Mouse (Mus musculus) lung, adult 2 months (tissue): Measurements from ENCODE around the gene Tulp3. TPM values are rescaled to one million over a fixed set of nuclear protein-coding genes. Genes with fewer than 3 reads are reported as not detected.
"Not testable (repeated sequence)": the region's sequence is repeated elsewhere in the genome, so short reads cannot be mapped to it uniquely, and the experiment has no call there.

ENCODE experiments used
- DNase-seq: peaks from one replicate; pipeline ENCODE4 v3.0.0; 2022
- H3K4me1 ChIP-seq: fragments of 200-500 bp; 2 replicates; pipeline ENCODE4 v1.6.1; 2011; ENCODE audit warnings: low read length; ENCODE audit not compliant: control insufficient read depth, insufficient read depth
- H3K4me3 ChIP-seq: fragments of 200-500 bp; replicated peaks from 2 replicates; pipeline ENCODE3; 2011; ENCODE audit warnings: low read depth, mild to moderate bottlenecking, control low read depth, low read length; ENCODE audit errors: extremely low read depth
- CTCF ChIP-seq: fragments of 200-500 bp; IDR thresholded peaks from 2 replicates; pipeline ENCODE4 v1.5.1; 2011; ENCODE audit warnings: mild to moderate bottlenecking, low read length, control low read depth; ENCODE audit not compliant: insufficient read depth
- POLR2A ChIP-seq: fragments of 200-500 bp; IDR thresholded peaks from 2 replicates; pipeline ENCODE4 v1.6.1; 2011; ENCODE audit warnings: low read depth, mild to moderate bottlenecking, control low read depth, low read length, borderline replicate concordance; ENCODE audit errors: extremely low read depth
- WGBS: fragments of 180-500 bp; shearing (Covaris S2); methylation state at CpG from one replicate; pipeline ENCODE4 v1.1.7; 2018; 5-methylcytosine and 5-hydroxymethylcytosine counted together
- polyA plus RNA-seq: library from polyadenylated mRNA; depleted of rRNA; stranded (reverse); fragments of >200 nt; gene quantifications from 2 replicates; pipeline ENCODE4 v1.2.3, GENCODE M21; 2012; rRNA removed

The Tulp3 gene
- polyA plus RNA-seq: 15.7 and 21.5 TPM in 2 replicates

- peak; percentile 94 for DNase-seq
- peak; percentile 55; the same call in 1 of the 2 replicates for TF ChIP-seq POLR2A
- no peak for TF ChIP-seq CTCF
- H3K4me1 ChIP-seq: no peaks in the 10 kb centered on the region; the same call in 1 of the 2 replicates
- WGBS: under 1% methylated on average over 42 of the region's 42 CpGs
- H3K4me3 ChIP-seq: peak within 1 kb of the TSS; percentile 90
These were observed at the start of gene Tulp3 for GRCm38 (mm10) chr6:128355726-128356416. Gene Tulp3 (minus strand): TSS chr6:128355851.

- DNase-seq: no peak
- H3K4me1 ChIP-seq: no peaks in the 10 kb centered on the region
- no peak overlapping the region for H3K4me3 ChIP-seq
- TF ChIP-seq POLR2A: no peak
- WGBS: 57% methylated on average over 5 of the region's 5 CpGs
These were observed 49.1 kb upstream of the Tulp3 start for GRCm38 (mm10) chr6:128404708-128405107.

DNA sequence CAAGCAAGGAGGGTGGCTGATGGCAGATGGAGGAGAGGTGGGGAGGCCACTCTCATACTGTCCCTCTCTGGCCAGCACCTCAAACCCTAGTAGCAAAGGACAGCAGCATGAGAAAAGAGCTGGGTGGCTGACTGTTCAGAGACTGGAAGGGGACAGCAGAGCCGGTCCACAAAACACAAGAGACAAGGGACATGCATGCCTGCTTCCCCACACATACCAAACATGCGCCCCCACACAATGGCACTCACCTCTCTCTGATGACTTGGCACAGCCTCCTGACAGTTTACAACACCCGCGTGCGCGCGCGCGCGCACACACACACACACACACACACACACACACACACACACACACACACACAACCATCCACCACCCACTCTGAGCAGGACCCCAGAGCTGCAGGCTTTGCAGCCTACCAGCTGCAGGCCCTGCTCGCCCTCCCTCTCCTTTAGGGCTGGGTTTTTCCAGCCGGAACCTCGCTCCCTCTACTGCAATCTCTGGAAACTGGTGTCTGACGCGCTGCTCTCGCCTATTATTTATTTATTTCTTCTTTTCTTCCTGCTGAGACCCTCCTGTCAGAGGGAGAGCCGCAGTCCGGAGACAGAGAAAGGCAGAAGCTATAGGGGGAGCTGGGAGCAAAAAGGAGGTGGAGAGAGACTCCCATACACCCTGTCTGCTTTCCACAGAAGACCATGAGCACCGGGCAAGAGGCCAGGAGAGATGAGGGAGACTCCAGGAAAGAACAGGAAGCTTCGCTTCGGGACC lies 44.0 kb upstream of the Tulp3 start:
- Histone ChIP-seq H3K4me1 (no peaks in the 10 kb centered on the region), H3K4me3 (no peak overlapping the region)
- TF ChIP-seq CTCF: no peak
- no peak for TF ChIP-seq POLR2A
- DNase-seq: no peak
- 29% methylated on average over 21 of the region's 21 CpGs for WGBS

DNA sequence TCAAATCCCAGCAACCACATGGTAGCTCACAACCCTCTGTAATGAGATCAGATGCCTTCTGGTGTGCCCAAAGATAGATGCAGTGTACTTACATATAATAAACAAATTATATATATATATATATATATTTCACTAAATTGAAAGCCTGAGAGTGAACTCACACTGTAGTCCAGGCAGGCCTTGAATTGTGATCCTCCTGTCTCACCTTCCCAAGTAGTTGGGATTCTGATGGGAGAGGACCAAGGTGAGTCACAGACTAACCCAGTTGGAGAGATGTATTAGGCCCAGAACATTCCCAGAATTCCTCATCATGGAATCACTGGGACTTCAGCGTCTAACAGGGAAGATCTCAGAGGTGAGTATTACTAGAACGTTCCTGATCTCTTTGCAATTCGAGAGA lies 43.3 kb upstream of the Tulp3 start, which contains the start of gene Nrip2:
Gene Nrip2, plus strand, starts transcription at position 301 of the 400 bp plus-strand sequence.
- no peak within 1 kb of the TSS for H3K4me3 ChIP-seq
- no peak for DNase-seq
- no peaks in the 10 kb centered on the region for H3K4me1 ChIP-seq
- 68% methylated on average over 3 of the region's 3 CpGs for WGBS
- TF ChIP-seq CTCF (no peak), POLR2A (no peak)

DNA sequence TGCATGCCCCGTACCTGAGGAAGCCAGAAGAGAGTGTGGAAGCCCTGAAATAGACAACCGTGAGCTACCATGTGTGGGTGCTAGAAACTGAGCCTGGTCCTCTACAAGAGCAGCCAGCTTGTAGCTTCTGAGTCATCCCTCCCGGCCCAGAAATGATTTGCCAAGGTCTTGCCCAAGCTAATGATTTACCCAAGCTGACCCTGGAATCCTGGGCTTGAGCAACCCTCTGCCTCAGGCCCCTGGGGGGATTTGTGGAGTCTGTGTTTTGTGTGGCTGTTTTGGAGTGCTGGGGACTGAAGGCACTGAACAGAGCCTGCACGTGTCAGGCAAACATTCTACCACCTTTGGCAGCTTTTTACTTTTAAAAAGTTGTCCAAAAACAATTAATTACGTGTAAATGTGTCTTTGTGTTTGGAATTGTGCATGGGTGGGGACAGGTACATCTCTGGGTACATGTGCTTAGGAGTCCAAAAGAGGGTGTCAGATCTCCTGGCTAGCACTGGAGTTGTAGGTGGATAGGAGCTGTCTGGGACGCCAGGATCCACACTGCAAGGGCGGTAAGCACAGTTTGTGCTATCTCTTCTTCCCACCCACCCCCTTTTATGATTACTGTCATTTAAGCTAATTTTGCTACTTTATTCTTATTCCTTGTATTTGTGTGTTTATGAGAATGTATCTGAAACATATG lies 42.1 kb upstream of the Tulp3 start:
- H3K4me1 ChIP-seq: no peaks in the 10 kb centered on the region
- WGBS: 77% methylated on average over 7 of the region's 7 CpGs
- TF ChIP-seq POLR2A: no peak
- TF ChIP-seq CTCF: no peak
- H3K4me3 ChIP-seq: no peak overlapping the region
- no peak for DNase-seq

- DNase-seq: no peak
- H3K4me1 ChIP-seq: no peaks in the 10 kb centered on the region
- WGBS: 48% methylated on average over 1 of the region's 1 CpGs
- TF ChIP-seq POLR2A: no peak
- no peak for TF ChIP-seq CTCF
- H3K4me3 ChIP-seq: no peak overlapping the region
These were observed 35.0 kb upstream of the Tulp3 start for GRCm38 (mm10) chr6:128390683-128391082.

GRCm38 (mm10) chr6:128389185-128389584 lies 33.5 kb upstream of the Tulp3 start:
- WGBS: 82% methylated on average over 1 of the region's 1 CpGs

DNA sequence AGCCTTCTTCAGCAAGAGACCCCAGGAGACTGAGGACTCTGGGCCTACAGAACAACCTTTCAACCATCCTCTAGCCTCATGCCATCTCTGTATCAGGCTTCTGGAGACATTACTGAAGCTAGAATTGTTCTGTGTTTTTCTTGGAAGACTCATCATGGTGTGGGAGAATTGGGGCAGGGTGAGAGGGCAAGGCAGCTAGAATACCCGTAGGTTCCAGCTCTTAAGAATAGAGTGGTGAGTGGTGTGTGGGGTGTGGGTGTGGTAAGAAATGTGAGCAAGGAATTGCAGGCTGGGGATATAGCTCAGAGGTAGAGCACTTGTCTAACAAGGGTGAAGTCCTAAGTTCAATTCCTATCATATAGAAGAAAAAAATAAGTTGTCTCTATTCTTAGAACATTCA lies 29.4 kb upstream of the Tulp3 start:
- Histone ChIP-seq H3K4me3 (no peak overlapping the region), H3K4me1 (no peaks in the 10 kb centered on the region)
- no peak for TF ChIP-seq CTCF
- no peak for TF ChIP-seq POLR2A
- DNase-seq: no peak
- WGBS: 68% methylated on average over 1 of the region's 1 CpGs

More at GRCm38 (mm10) chr6:128389185-128389584, 33.5 kb upstream of the Tulp3 start:
- no peak for DNase-seq
- no peaks in the 10 kb centered on the region for H3K4me1 ChIP-seq
- TF ChIP-seq POLR2A (no peak), CTCF (no peak)
- H3K4me3 ChIP-seq: no peak overlapping the region

- H3K4me3 ChIP-seq: no peak overlapping the region
- DNase-seq: no peak
- 56% methylated on average over 7 of the region's 7 CpGs for WGBS
- H3K4me1 ChIP-seq: no peaks in the 10 kb centered on the region
- TF ChIP-seq POLR2A: no peak
- TF ChIP-seq CTCF: no peak
These were observed 28.1 kb upstream of the Tulp3 start for GRCm38 (mm10) chr6:128383752-128384151.

GRCm38 (mm10) chr6:128381254-128381653 lies 25.6 kb upstream of the Tulp3 start:
- Histone ChIP-seq H3K4me3 (no peak overlapping the region), H3K4me1 (no peaks in the 10 kb centered on the region)
- DNase-seq: no peak
- TF ChIP-seq CTCF (no peak), POLR2A (no peak)
- 60% methylated on average over 3 of the region's 3 CpGs for WGBS

GRCm38 (mm10) chr6:128380594-128381167 lies 25.0 kb upstream of the Tulp3 start:
- not testable (repeated sequence) for H3K4me1 ChIP-seq, DNase-seq, H3K4me3 ChIP-seq
- 24% methylated on average over 1 of the region's 1 CpGs for WGBS
